Mouse (Mus musculus) forebrain, embryonic 16.5 days (tissue): Measurements from ENCODE around the gene Xrcc1. TPM values are rescaled to one million over a fixed set of nuclear protein-coding genes. Genes with fewer than 3 reads are reported as not detected.

Source experiments
- ATAC-seq: fragments of 200-750 bp; cut with Nextera tagmentation; 2 replicates; pipeline ENCODE4 v1.8.0; 2017; ENCODE audit warnings: mild to moderate bottlenecking, moderate library complexity
- H3K27ac ChIP-seq: fragments of 300-500 bp; sonication (generic); 2 replicates; pipeline ENCODE4 v1.5.1; 2014; ENCODE audit warnings: low read length, control low read depth
- H3K27me3 ChIP-seq: fragments of 300-500 bp; sonication (generic); replicated peaks from 2 replicates; pipeline ENCODE4 v1.6.1; 2014; ENCODE audit warnings: low read length; ENCODE audit not compliant: control insufficient read depth, insufficient read depth
- H3K36me3 ChIP-seq: fragments of 300-500 bp; sonication (generic); 2 replicates; pipeline ENCODE4 v1.6.1; 2014; ENCODE audit not compliant: control insufficient read depth, insufficient read depth
- H3K4me1 ChIP-seq: fragments of 300-500 bp; sonication (generic); replicated peaks from 2 replicates; pipeline ENCODE4 v1.6.1; 2014; ENCODE audit warnings: low read length; ENCODE audit not compliant: control insufficient read depth, insufficient read depth
- H3K4me2 ChIP-seq: fragments of 300-500 bp; sonication (generic); 2 replicates; pipeline ENCODE4 v1.6.1; 2014; ENCODE audit warnings: mild to moderate bottlenecking, low read length, control low read depth
- H3K4me3 ChIP-seq: fragments of 300-500 bp; sonication (generic); replicated peaks from 2 replicates; pipeline ENCODE4 v1.5.1; 2014; ENCODE audit warnings: mild to moderate bottlenecking, low read length, control low read depth
- H3K9ac ChIP-seq: fragments of 300-500 bp; sonication (generic); replicated peaks from 2 replicates; pipeline ENCODE4 v1.6.1; 2014; ENCODE audit warnings: low read depth, low read length, control low read depth
- H3K9me3 ChIP-seq: fragments of 300-500 bp; sonication (generic); 2 replicates; pipeline ENCODE4 v1.6.1; 2016; ENCODE audit warnings: low read length; ENCODE audit not compliant: control insufficient read depth
- WGBS: fragments of 180-500 bp; shearing (Covaris S2); extraction: QIAGEN DNeasy Blood & Tissue Kit; methylation state at CpG from one replicate; pipeline ENCODE4 v1.1.7; 2014; 5-methylcytosine and 5-hydroxymethylcytosine counted together
- polyA plus RNA-seq: library from polyadenylated mRNA; unstranded; fragments of >200 nt; fragmentation: Nextera tagmentation; extraction: Ambion mirVana; gene quantifications from 2 replicates; pipeline ENCODE4 v1.2.1, GENCODE M21; 2015

Xrcc1 gene
- polyA plus RNA-seq, 1 experiment from 2014 or later: 80.2 TPM

DNA sequence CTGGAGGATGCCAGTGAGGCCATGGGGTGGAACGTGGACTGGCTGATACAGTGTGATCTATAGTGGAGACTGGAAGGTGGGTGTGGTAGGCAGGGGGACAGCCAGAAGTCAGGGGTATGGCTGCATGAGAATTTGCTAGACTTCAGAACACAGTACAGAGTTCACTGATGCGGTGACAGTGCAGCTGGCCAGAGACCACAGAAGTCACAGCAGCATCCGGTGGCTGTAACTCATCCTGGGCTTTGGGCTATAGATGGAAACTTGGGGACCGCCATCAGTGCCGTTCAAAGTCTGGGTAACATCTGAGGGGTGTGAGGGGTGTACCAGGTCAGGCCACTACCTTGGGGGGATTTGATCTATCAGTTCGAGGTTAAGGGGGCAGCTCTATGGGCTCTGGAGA is 22.4 kb upstream of the Xrcc1 start:
- no peak for ATAC-seq
- H3K4me3 ChIP-seq: no peak overlapping the region
- H3K36me3 ChIP-seq: 0 out of 2 replicates have a peak, but pooled peaks cover under 1% of the 10 kb centered on the region
- H3K27me3 ChIP-seq: no peaks in the 10 kb centered on the region
- H3K27ac ChIP-seq: no peak overlapping the region
- H3K9me3 ChIP-seq: no peaks in the 10 kb centered on the region
- 90% methylated on average over 6 of the region's 6 CpGs for WGBS
- H3K4me2 ChIP-seq: no peak overlapping the region
- no peak overlapping the region for H3K9ac ChIP-seq
- peaks cover 6% of the 10 kb centered on the region; the same call in 1 of the 2 replicates for H3K4me1 ChIP-seq

DNA sequence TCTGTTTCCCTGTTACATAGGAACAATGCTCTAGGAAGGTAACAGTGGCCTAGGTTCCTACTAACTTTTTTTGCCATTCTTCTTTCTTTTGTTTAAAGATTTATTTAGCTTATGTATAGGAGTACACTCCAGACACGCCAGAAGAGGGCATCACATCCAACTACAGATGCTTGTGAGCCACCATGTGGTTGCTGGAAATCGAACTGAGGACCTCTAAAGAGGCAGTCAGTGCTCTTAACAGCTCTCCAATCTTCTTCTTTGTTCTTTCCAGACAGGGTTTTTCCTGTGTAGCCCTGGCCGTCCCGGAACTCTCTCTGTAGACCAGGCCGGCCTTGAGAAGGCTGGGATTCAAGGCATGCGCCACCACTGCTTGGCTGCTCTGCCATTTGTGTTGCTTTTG is 21.1 kb upstream of the Xrcc1 start:
- Histone ChIP-seq H3K27me3 (no peaks in the 10 kb centered on the region), H3K36me3 (no peaks in the 10 kb centered on the region), H3K4me2 (no peak overlapping the region), H3K9ac (no peak overlapping the region), H3K27ac (no peak overlapping the region), H3K4me1 (peaks cover 13% of the 10 kb centered on the region), H3K9me3 (no peaks in the 10 kb centered on the region), H3K4me3 (no peak overlapping the region)
- 80% methylated on average over 6 of the region's 6 CpGs for WGBS
- ATAC-seq: no peak

DNA sequence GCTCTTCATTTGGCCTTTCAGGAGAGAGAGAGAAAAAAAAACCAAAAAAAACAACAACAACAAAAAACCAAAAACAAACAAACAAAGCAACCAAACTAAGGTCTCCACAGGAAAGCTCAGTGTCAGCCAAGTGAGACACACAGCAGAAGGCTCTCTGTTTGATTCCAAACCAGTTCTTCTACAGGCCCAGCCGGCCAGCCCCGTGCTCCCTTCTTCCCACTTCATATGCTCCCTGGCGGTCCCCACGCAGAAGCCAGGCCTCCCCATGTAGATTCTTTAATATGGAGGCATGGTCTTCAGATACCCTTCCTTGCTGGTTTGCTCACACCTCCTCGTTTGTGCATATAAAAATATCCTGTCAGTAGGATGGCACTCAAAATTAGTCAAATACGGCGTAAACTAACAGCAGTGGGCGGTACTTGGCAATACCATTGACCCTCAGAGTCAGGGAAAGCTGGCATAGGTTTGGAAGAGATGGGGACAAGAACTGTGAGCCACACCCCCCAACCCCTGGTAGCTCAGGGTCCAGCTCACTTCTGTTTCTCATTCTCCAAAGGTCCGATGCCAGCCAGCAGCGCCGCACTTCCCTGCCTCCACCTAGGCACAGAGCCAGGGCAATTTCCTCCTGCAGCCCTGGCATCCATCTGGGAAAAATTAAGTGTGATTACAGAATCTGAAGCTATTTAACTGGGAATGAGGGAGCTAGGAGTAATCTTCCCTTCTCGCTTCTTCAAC is 20.2 kb upstream of the Xrcc1 start:
- 77% methylated on average over 12 of the region's 12 CpGs for WGBS
- no peak for ATAC-seq

DNA sequence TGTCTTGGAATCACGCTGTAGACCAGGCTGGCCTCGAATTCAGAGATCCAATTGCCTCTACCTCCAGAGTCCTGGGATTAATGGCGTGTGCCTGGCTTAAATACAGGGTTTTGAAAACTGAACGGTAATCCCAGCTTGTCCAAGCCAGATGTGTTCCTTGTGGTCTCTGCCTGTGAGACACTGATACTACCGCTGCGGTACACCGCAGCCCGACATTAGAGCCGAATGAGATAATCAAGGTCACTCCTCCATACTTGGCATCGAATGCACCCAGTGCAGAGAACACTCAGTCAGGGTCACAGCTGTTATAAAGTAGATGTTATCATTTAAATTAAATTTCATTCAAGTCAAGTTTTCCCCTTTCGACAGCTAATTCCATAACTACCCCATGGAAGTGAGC is 17.2 kb upstream of the Xrcc1 start:
- Histone ChIP-seq H3K9ac (no peak overlapping the region), H3K27me3 (no peaks in the 10 kb centered on the region), H3K9me3 (no peaks in the 10 kb centered on the region), H3K4me3 (no peak overlapping the region), H3K4me1 (peaks cover 33% of the 10 kb centered on the region), H3K4me2 (no peak overlapping the region), H3K36me3 (no peaks in the 10 kb centered on the region), H3K27ac (no peak overlapping the region)
- ATAC-seq: no peak
- WGBS: 92% methylated on average over 11 of the region's 11 CpGs

More for the DNA sequence above, 20.2 kb upstream of the Xrcc1 start:
- Histone ChIP-seq H3K9me3 (no peaks in the 10 kb centered on the region), H3K27ac (peak overlapping the region; percentile 52), H3K4me2 (no peak overlapping the region), H3K27me3 (no peaks in the 10 kb centered on the region), H3K4me1 (peaks cover 13% of the 10 kb centered on the region), H3K36me3 (no peaks in the 10 kb centered on the region), H3K4me3 (no peak overlapping the region), H3K9ac (no peak overlapping the region)

DNA sequence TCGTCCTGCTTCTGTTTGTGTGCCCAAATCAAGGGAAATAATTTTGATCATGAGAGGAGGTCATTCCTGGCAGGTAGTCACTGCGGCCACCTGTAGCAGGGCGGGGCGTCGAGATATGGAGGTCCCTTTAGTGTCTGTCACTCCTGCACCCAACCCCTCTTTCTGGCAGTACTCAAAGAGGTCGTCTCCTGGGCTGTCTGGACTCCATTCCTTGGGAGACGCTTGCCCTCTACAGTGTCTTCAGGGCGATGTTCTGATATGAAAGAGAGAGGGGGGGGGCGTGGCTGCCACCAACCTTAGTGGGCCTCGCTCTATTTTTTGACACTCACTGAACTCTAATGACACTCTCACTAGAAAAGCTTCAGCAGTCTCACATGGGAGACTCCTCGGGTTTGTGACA is 16.5 kb upstream of the Xrcc1 start:
- no peak for ATAC-seq
- peak overlapping the region; percentile 93 for H3K27ac ChIP-seq
- peaks cover 38% of the 10 kb centered on the region for H3K4me1 ChIP-seq
- H3K4me2 ChIP-seq: peak overlapping the region; percentile 72
- H3K4me3 ChIP-seq: peak overlapping the region; percentile 84
- H3K9me3 ChIP-seq: no peaks in the 10 kb centered on the region
- no peaks in the 10 kb centered on the region for H3K36me3 ChIP-seq
- H3K9ac ChIP-seq: peak overlapping the region; percentile 76
- no peaks in the 10 kb centered on the region for H3K27me3 ChIP-seq
- WGBS: 59% methylated on average over 11 of the region's 11 CpGs

DNA sequence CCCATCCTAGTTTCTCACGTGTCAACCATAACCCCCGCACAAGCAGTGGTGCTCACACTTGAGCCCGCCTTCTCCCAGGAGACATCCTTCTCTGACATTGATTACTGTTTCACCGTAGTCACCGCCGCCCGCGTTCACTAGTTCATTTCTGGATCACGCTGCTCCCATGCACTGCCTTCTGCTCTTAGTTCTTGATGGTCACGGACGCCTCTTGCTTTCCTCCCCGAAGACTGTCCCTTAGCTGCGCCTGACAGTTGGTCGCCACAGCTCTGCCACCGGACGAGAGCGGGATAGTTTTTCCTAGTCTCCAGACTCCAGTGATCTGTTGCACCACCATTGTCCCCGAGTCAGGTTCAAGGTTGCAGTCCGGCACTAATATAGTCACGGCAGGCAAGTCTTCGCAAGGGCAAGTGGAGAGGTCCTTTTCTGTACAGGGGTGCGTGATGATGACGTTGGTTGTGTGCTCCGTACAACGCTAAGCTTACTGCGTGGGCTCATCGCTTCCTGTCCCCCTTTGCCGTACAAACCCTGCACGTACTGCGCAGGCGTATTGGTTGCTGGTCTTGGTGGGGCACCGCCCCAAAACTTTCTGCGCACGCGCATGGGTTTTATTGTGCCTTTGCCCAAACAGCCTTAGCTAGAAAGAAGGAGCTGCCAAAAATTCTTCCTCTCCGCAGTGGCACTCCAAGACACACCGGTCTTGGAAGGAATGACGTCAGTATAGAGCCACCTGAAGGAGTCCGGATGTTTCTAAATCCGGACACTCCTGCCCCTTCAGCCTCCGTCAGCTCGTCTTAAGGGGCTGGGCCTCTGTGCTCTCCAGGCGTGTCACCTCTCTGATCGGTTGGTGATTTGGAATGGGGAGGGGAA is 15.8 kb upstream of the Xrcc1 start, which contains the start of gene Irgq:
Gene Irgq (plus strand): TSS at position 628 of the 870 bp plus-strand sequence.
- peak within 1 kb of the TSS; percentile 93 for H3K27ac ChIP-seq
- peak within 1 kb of the TSS; percentile 84 for H3K4me3 ChIP-seq
- H3K9me3 ChIP-seq: no peaks in the 10 kb centered on the region
- H3K9ac ChIP-seq: peak within 1 kb of the TSS; percentile 82
- peaks cover 40% of the 10 kb centered on the region for H3K4me1 ChIP-seq
- H3K4me2 ChIP-seq: peak within 1 kb of the TSS; percentile 73
- H3K36me3 ChIP-seq: peaks cover 4% of the 10 kb centered on the region; the same call in 1 of the 2 replicates
- H3K27me3 ChIP-seq: no peaks in the 10 kb centered on the region
- WGBS: under 1% methylated on average over 44 of the region's 44 CpGs
- ATAC-seq: peak; percentile 95

DNA sequence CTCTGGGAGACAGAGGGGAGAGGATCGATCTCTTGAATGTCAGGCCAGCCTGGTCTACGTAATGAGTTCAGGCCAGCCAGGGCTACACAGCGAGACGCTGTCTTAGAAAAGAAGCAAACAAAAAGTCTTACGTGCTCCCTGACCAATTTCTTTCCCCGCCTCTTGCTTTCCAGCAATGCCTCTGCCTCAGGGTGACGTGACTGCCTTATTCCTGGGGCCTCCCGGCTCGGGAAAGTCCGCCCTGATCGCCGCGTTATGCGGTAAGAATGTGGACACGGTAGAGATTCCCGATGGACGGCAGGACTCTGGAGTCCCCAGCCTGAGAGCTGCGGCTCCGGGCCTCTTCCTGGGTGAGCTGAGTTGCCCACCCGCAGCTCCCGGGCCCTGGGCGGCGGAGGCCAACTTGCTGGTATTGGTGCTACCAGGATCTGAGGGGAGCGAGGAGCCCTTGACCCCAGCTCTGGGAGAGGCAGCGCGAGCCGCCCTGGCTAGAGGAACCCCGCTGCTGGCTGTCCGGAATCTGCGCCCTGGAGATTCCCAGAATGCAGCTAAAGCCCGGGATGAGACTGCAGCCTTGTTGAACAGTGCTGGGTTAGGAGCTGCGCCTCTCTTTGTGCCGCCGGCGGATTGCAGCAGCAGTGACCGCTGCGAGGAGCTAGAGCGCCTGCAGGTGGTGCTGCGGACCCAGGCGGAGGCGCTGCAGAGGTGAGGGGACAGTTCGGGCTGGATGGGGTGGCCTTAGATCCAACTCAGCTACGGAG is 14.7 kb upstream of the Xrcc1 start:
- under 1% methylated on average over 43 of the region's 43 CpGs for WGBS
- Histone ChIP-seq H3K9me3 (no peaks in the 10 kb centered on the region), H3K36me3 (peaks cover 4% of the 10 kb centered on the region; the same call in 1 of the 2 replicates), H3K27ac (peak overlapping the region; percentile 93), H3K4me1 (peaks cover 37% of the 10 kb centered on the region), H3K27me3 (no peaks in the 10 kb centered on the region), H3K4me3 (peak overlapping the region; percentile 84), H3K4me2 (peak overlapping the region; percentile 73), H3K9ac (peak overlapping the region; percentile 82)
- ATAC-seq: peak; percentile 63

DNA sequence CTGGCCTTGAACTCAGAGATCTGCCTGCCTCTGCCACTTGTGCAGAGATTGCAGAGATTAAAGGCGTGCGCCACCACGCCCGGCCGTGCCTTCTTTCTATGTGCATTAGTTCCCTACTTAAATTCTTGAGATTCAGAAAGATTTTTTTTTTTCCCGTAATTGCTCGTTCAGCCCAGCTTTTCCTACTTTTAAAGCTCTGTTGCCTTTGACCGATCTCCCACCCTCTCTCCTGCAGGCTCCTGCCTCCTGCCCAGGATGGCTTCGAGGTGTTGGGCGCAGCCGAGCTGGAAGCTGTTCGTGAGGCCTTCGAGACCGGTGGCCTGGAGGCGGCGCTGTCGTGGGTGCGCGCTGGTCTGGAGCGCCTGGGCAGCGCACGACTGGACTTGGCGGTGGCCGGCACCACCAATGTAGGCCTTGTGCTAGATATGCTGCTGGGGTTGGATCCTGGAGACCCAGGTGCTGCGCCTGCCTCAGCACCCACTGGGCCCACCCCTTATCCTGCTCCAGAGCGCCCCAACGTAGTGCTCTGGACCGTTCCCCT is 13.0 kb upstream of the Xrcc1 start:
- H3K4me1 ChIP-seq: peaks cover 35% of the 10 kb centered on the region
- no peak overlapping the region for H3K4me3 ChIP-seq
- H3K36me3 ChIP-seq: peaks cover 4% of the 10 kb centered on the region; the same call in 1 of the 2 replicates
- H3K27me3 ChIP-seq: no peaks in the 10 kb centered on the region
- H3K9me3 ChIP-seq: no peaks in the 10 kb centered on the region
- WGBS: 65% methylated on average over 28 of the region's 28 CpGs
- H3K4me2 ChIP-seq: no peak overlapping the region
- H3K27ac ChIP-seq: no peak overlapping the region
- no peak for ATAC-seq
- H3K9ac ChIP-seq: no peak overlapping the region
